Mouse (Mus musculus) left cerebral cortex, adult 18-20 months (tissue): Measurements from ENCODE around the gene Brd3os. TPM values are rescaled to one million over a fixed set of nuclear protein-coding genes. Genes with fewer than 3 reads are reported as not detected.

Experiments
- DNase-seq, 2 experiments: peaks; one replicate each; pipeline ENCODE4 v3.0.0; 2021 to 2022; ENCODE audit warnings: low spot score in 2 of 2, mixed read lengths in 1 of 2
- total RNA-seq, 2 experiments: library from RNA; stranded (reverse); gene quantifications; 2 replicates each; pipeline ENCODE4 v1.2.3; 2021

Brd3os gene
- total RNA-seq, 2 experiments from 2014 or later, result 27.8 to 28.3 TPM

- no peak for DNase-seq
Observed at GRCm38 (mm10) chr2:27461881-27462660, 19.9 kb downstream of the Brd3os start.

- no peak for DNase-seq
Observed at GRCm38 (mm10) chr2:27462901-27463300, 20.8 kb downstream of the Brd3os start.

GRCm38 (mm10) chr2:27469292-27469990, 27.3 kb downstream of the Brd3os start:
- no peak for DNase-seq

GRCm38 (mm10) chr2:27469991-27470355, 27.8 kb downstream of the Brd3os start:
- no peak for DNase-seq

- no peak for DNase-seq
Observed at GRCm38 (mm10) chr2:27470535-27470934, 28.4 kb downstream of the Brd3os start.

GRCm38 (mm10) chr2:27471170-27471584, 29.1 kb downstream of the Brd3os start:
- no peak for DNase-seq

GRCm38 (mm10) chr2:27473061-27473765, 31.1 kb downstream of the Brd3os start:
- no peak for DNase-seq

GRCm38 (mm10) chr2:27473911-27474310, 31.8 kb downstream of the Brd3os start:
- DNase-seq, result no peak

- peak in 1 of 2 experiments; percentile 20 for DNase-seq
Observed at GRCm38 (mm10) chr2:27474621-27475484, 32.7 kb downstream of the Brd3os start.

GRCm38 (mm10) chr2:27475495-27476302, 33.6 kb downstream of the Brd3os start:
- DNase-seq, result peak; percentile 83 to 95

- DNase-seq, result no peak
Observed at GRCm38 (mm10) chr2:27476303-27477192, 34.4 kb downstream of the Brd3os start.

- DNase-seq, result no peak
Observed at GRCm38 (mm10) chr2:27479821-27480220, 37.7 kb downstream of the Brd3os start.

GRCm38 (mm10) chr2:27480367-27480766, 38.2 kb downstream of the Brd3os start:
- DNase-seq, result no peak

- no peak for DNase-seq
Observed at GRCm38 (mm10) chr2:27482265-27482861, 40.2 kb downstream of the Brd3os start.

GRCm38 (mm10) chr2:27486725-27487124, 44.6 kb downstream of the Brd3os start:
- DNase-seq, result no peak

GRCm38 (mm10) chr2:27487336-27488049, 45.4 kb downstream of the Brd3os start:
- no peak for DNase-seq

- DNase-seq, result no peak
Observed at GRCm38 (mm10) chr2:27488362-27488761, 46.2 kb downstream of the Brd3os start.

- DNase-seq, result no peak
Observed at GRCm38 (mm10) chr2:27490939-27491338, 48.8 kb downstream of the Brd3os start.
